Mouse (Mus musculus) bone marrow macrophage, adult 2 months (primary cell): ENCODE data around the gene Gm20747.
"Not testable (repeated sequence)": the region's sequence is repeated elsewhere in the genome, so short reads cannot be mapped to it uniquely, and the experiment has no call there.

Source experiments
- CTCF ChIP-seq: IDR thresholded peaks from 2 replicates; pipeline ENCODE4 v1.5.1; 2012; ENCODE audit warnings: low read depth, mild to moderate bottlenecking, low read length, moderate library complexity
- POLR2A ChIP-seq: IDR thresholded peaks from 2 replicates; pipeline ENCODE4 v1.6.1; 2012; ENCODE audit warnings: mild to moderate bottlenecking, low read depth, low read length, borderline replicate concordance

DNA sequence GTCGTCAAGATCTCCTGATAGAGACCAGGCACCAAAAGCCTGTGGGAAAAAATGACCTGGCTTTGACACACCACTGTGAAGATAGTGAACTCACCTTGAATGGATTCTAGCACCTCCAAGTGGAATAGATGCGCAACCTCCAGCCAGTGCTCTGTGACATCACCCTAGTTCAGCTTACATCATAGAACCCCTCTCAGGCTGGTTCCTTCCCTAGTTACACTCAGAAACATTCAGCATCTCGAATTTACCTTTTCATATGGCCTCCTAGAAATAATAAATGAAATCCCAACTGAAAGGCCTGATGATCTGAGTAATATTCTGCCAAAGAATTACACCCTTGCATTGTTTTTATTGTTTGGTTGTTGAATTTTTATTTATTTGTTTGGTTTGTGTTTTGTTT lies at the start of gene Gm20747:
- TF ChIP-seq POLR2A, CTCF: not testable (repeated sequence)
